Mouse (Mus musculus): ENCODE measurements around the gene Alkbh6. TPM values are rescaled to one million over a fixed set of nuclear protein-coding genes. Genes with fewer than 3 reads are reported as not detected.

Alkbh6 gene
- polyA plus RNA-seq, 1 experiment from 2014 or later = 57.4 TPM

DNA sequence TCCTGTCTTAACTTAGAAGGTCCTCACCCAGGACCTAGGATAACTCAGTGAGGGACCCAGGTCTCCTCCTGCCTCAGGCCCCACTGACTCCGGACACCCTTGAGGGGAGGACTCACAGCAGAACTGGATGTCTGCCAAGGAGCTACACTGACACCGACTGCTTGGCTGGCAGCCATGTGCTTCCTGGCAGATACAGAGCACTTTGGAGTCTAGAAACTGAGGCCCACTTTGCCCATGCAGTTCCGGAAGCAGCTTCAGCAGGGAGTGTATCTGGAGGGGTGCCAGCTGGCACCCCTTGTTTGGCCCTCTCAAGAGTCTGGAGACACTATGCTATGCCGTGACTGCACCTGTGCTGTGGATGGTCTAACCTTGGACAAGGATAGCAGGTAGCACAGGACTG lies 24.9 kb downstream of the Alkbh6 start:
- Histone ChIP-seq H3K9me3 (replicated peaks) (no peaks in the 10 kb centered on the region), H3K4me2 (peak overlapping the region; percentile 32), H3K36me3 (no peaks in the 10 kb centered on the region), H3K4me3 (no peak overlapping the region), H3K27ac (peak overlapping the region; percentile 83), H3K4me1 (replicated peaks) (peaks cover 34% of the 10 kb centered on the region), H3K27me3 (peaks cover 17% of the 10 kb centered on the region), H3K9ac (no peak overlapping the region)
- 5% methylated on average over 4 of the region's 4 CpGs for WGBS
- ATAC-seq (replicated peaks; ENCODE audit: insufficient number of reproducible peaks, insufficient read depth, low FRiP score, low read depth) = peak; percentile 83

DNA sequence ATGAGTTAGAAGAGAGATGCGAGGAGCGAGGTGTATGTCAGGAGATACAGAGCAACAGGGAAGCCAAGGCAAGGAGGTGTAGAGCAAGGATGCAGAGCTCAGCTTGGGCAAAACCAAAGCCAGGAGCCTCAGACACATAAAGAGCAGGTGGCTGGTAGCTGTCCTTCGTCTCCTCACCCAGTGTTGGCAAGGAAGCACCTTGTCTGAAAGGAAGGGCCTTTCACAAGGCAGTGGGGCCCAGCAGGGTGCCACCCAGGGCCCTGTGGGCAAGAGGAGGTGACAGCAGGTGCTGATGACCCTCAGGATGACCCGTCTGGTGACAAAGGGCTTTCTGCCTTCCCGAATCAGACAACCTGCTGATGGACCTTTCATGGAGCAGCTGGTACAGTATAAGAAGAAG lies 26.0 kb downstream of the Alkbh6 start:
- Histone ChIP-seq H3K4me2 (no peak overlapping the region), H3K36me3 (no peaks in the 10 kb centered on the region), H3K27ac (no peak overlapping the region), H3K4me3 (no peak overlapping the region), H3K9ac (no peak overlapping the region), H3K4me1 (replicated peaks) (peaks cover 34% of the 10 kb centered on the region), H3K27me3 (peaks cover 23% of the 10 kb centered on the region), H3K9me3 (replicated peaks) (no peaks in the 10 kb centered on the region)
- ATAC-seq (replicated peaks; ENCODE audit: insufficient number of reproducible peaks, insufficient read depth, low FRiP score, low read depth) = no peak
- 70% methylated on average over 5 of the region's 5 CpGs for WGBS

GRCm38 (mm10) chr7:30335688-30336087 lies 27.2 kb downstream of the Alkbh6 start:
- no peak overlapping the region for H3K27ac ChIP-seq
- H3K9me3 ChIP-seq (replicated peaks) = no peaks in the 10 kb centered on the region
- ATAC-seq (replicated peaks; ENCODE audit: insufficient number of reproducible peaks, insufficient read depth, low FRiP score, low read depth) = no peak
- no peak overlapping the region for H3K4me3 ChIP-seq
- peaks cover 34% of the 10 kb centered on the region for H3K4me1 ChIP-seq (replicated peaks)
- H3K4me2 ChIP-seq = no peak overlapping the region
- H3K27me3 ChIP-seq = peaks cover 26% of the 10 kb centered on the region
- WGBS = 78% methylated on average over 6 of the region's 6 CpGs
- H3K36me3 ChIP-seq = no peaks in the 10 kb centered on the region
- H3K9ac ChIP-seq = no peak overlapping the region

- peaks cover 26% of the 10 kb centered on the region for H3K27me3 ChIP-seq
- H3K27ac ChIP-seq = no peak overlapping the region
- peaks cover 34% of the 10 kb centered on the region for H3K4me1 ChIP-seq (replicated peaks)
- no peak for ATAC-seq (replicated peaks; ENCODE audit: insufficient number of reproducible peaks, insufficient read depth, low FRiP score, low read depth)
- H3K9me3 ChIP-seq (replicated peaks) = no peaks in the 10 kb centered on the region
- no peak overlapping the region for H3K9ac ChIP-seq
- H3K4me3 ChIP-seq = no peak overlapping the region
- WGBS = 3% methylated on average over 9 of the region's 9 CpGs
- no peak overlapping the region for H3K4me2 ChIP-seq
- H3K36me3 ChIP-seq = no peaks in the 10 kb centered on the region
Measured at GRCm38 (mm10) chr7:30336384-30336783, 27.9 kb downstream of the Alkbh6 start.

DNA sequence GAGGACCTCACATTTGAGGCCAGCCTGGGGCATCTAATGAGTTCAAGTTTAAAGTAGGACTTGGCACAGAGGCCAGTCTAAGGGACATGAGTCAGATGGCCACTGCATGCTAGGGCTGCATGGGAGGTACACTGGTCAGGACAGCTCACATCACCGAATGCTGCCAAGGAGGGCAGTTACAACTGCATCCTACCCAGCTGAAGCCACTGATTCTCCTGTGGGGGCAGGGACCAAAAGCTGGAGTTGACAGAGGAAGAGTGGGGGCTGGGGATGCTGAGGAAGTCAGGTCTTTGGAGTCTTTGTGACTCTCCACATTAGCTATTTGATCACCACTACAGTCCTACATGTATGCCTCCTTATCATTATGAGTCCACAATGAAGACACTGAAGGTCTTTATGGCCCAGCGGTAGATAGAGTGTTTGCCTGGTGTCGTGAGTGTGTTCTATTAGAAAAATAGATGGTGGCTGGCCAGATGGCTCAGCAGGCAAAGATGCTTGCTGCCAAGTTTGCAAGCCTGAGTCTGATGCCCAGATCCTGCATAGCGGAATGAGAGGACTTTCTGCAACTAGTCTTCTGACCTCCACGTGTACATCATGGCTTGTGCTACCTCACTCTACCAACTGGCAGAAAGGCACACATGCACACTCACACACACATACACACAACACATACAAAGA lies 31.1 kb downstream of the Alkbh6 start:
- no peak overlapping the region for H3K4me2 ChIP-seq
- H3K36me3 ChIP-seq = no peaks in the 10 kb centered on the region
- WGBS = 61% methylated on average over 5 of the region's 5 CpGs
- no peak overlapping the region for H3K4me3 ChIP-seq
- peaks cover 2% of the 10 kb centered on the region for H3K4me1 ChIP-seq (replicated peaks)
- H3K27me3 ChIP-seq = peaks cover 35% of the 10 kb centered on the region
- H3K27ac ChIP-seq = no peak overlapping the region
- no peak overlapping the region for H3K9ac ChIP-seq
- H3K9me3 ChIP-seq (replicated peaks) = no peaks in the 10 kb centered on the region
- ATAC-seq (replicated peaks; ENCODE audit: insufficient number of reproducible peaks, insufficient read depth, low FRiP score, low read depth) = no peak

- Histone ChIP-seq H3K4me1 (replicated peaks) (peaks cover 2% of the 10 kb centered on the region; the same call in 1 of the 2 replicates), H3K4me2 (no peak overlapping the region), H3K27me3 (peaks cover 59% of the 10 kb centered on the region), H3K4me3 (no peak overlapping the region), H3K27ac (no peak overlapping the region), H3K9me3 (replicated peaks) (no peaks in the 10 kb centered on the region), H3K9ac (no peak overlapping the region), H3K36me3 (no peaks in the 10 kb centered on the region)
- WGBS = 24% methylated on average over 21 of the region's 21 CpGs
- no peak for ATAC-seq (replicated peaks; ENCODE audit: insufficient number of reproducible peaks, insufficient read depth, low FRiP score, low read depth)
Measured at GRCm38 (mm10) chr7:30346635-30347379, 38.3 kb downstream of the Alkbh6 start.

DNA sequence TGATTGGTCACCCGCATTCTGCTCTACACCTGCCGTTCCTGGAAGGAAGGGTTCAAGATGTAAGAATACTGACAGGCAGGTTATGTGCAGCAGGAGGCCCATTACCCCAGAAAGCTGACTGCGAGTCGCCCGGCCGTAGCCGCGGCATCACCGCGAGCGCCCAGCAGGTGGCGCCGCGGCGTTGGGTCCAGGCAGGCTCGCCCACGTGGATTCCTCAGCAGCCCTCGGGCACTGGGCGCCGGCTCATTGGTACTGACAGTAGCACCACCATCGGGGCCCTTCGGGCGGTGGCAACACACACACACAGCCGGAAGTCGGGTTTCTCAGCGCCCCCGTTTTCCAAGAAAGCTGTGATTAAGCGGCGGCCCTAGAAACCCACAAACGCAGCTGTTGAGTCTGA lies 39.3 kb downstream of the Alkbh6 start:
- no peak overlapping the region for H3K27ac ChIP-seq
- no peak overlapping the region for H3K4me2 ChIP-seq
- no peaks in the 10 kb centered on the region for H3K36me3 ChIP-seq
- H3K9me3 ChIP-seq (replicated peaks) = no peaks in the 10 kb centered on the region
- peaks cover 2% of the 10 kb centered on the region; the same call in 1 of the 2 replicates for H3K4me1 ChIP-seq (replicated peaks)
- 2% methylated on average over 30 of the region's 30 CpGs for WGBS
- peaks cover 57% of the 10 kb centered on the region for H3K27me3 ChIP-seq
- H3K9ac ChIP-seq = no peak overlapping the region
- ATAC-seq (replicated peaks; ENCODE audit: insufficient number of reproducible peaks, insufficient read depth, low FRiP score, low read depth) = no peak
- H3K4me3 ChIP-seq = no peak overlapping the region

DNA sequence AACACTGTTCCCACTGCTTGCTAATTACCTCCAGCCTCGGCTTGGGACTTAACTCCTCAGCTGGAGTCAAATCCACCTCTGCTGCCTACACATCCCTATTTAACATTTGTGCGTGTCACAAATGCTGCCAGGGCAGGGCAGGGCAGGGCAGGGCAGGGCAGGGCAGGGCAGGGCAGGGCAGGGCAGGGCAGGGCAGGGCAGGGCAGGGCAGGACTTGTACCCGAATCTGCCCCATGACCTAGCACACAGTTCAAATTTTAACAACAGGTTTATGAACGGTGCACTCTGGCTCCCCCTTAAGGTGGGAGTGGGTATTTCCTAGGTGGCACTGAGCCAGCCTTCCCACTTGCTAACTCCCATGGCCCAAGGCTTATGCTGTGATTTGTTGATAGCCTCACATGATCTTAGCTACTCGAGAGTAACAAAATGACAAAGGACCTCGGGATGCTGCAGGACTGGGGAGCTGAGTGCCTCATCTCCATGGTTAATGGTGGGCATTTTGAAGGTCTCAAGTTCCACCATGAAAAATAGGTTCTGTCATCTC lies 44.8 kb downstream of the Alkbh6 start:
- peaks cover 33% of the 10 kb centered on the region for H3K27me3 ChIP-seq
- no peak overlapping the region for H3K4me2 ChIP-seq
- no peak for ATAC-seq (replicated peaks; ENCODE audit: insufficient number of reproducible peaks, insufficient read depth, low FRiP score, low read depth)
- H3K9me3 ChIP-seq (replicated peaks) = no peaks in the 10 kb centered on the region
- 17% methylated on average over 6 of the region's 6 CpGs for whole genome bisulfite sequencing
- no peaks in the 10 kb centered on the region for H3K36me3 ChIP-seq
- H3K4me1 ChIP-seq (replicated peaks) = no peaks in the 10 kb centered on the region
- H3K9ac ChIP-seq = no peak overlapping the region
- H3K27ac ChIP-seq = no peak overlapping the region
- no peak overlapping the region for H3K4me3 ChIP-seq

GRCm38 (mm10) chr7:30354059-30354458 lies 45.5 kb downstream of the Alkbh6 start:
- Histone ChIP-seq H3K36me3 (no peaks in the 10 kb centered on the region), H3K9ac (no peak overlapping the region), H3K4me2 (no peak overlapping the region), H3K27ac (no peak overlapping the region), H3K4me3 (no peak overlapping the region), H3K27me3 (peaks cover 26% of the 10 kb centered on the region; the same call in 1 of the 2 replicates), H3K9me3 (replicated peaks) (no peaks in the 10 kb centered on the region), H3K4me1 (replicated peaks) (no peaks in the 10 kb centered on the region)
- 69% methylated on average over 4 of the region's 4 CpGs for WGBS
- ATAC-seq (replicated peaks; ENCODE audit: insufficient number of reproducible peaks, insufficient read depth, low FRiP score, low read depth) = no peak

- Histone ChIP-seq H3K9me3 (replicated peaks) (no peaks in the 10 kb centered on the region), H3K9ac (no peak overlapping the region)
- no peak for ATAC-seq (replicated peaks; ENCODE audit: insufficient number of reproducible peaks, insufficient read depth, low FRiP score, low read depth)
Measured at GRCm38 (mm10) chr7:30358378-30359186, 50.1 kb downstream of the Alkbh6 start.

GRCm38 (mm10) chr7:30359276-30359865 lies 50.9 kb downstream of the Alkbh6 start:
- 75% methylated on average over 31 of the region's 31 CpGs for WGBS
- no peaks in the 10 kb centered on the region for H3K36me3 ChIP-seq
- no peak overlapping the region for H3K27ac ChIP-seq
- no peak for ATAC-seq (replicated peaks; ENCODE audit: insufficient number of reproducible peaks, insufficient read depth, low FRiP score, low read depth)
- H3K9me3 ChIP-seq (replicated peaks) = no peaks in the 10 kb centered on the region
- H3K9ac ChIP-seq = no peak overlapping the region
- H3K27me3 ChIP-seq = peaks cover 17% of the 10 kb centered on the region
- no peak overlapping the region for H3K4me2 ChIP-seq
- H3K4me3 ChIP-seq = no peak overlapping the region
- peaks cover 12% of the 10 kb centered on the region for H3K4me1 ChIP-seq (replicated peaks)

More at GRCm38 (mm10) chr7:30358378-30359186, 50.1 kb downstream of the Alkbh6 start:
- Histone ChIP-seq H3K27ac (no peak overlapping the region), H3K36me3 (no peaks in the 10 kb centered on the region), H3K4me2 (no peak overlapping the region), H3K27me3 (peaks cover 9% of the 10 kb centered on the region; the same call in 1 of the 2 replicates), H3K4me1 (replicated peaks) (peaks cover 11% of the 10 kb centered on the region), H3K4me3 (no peak overlapping the region)
- 70% methylated on average over 7 of the region's 7 CpGs for WGBS

All from heart, embryonic 15.5 days (tissue).